Mouse (Mus musculus) urinary bladder, postnatal 4 days (tissue): ENCODE data around the gene Acad8.

ENCODE experiments used
- DNase-seq, 2 experiments: peaks; one replicate each; pipeline ENCODE4 v3.0.0; 2021 to 2022; ENCODE audit warnings: low spot score in 2 of 2

Acad8 gene

DNA sequence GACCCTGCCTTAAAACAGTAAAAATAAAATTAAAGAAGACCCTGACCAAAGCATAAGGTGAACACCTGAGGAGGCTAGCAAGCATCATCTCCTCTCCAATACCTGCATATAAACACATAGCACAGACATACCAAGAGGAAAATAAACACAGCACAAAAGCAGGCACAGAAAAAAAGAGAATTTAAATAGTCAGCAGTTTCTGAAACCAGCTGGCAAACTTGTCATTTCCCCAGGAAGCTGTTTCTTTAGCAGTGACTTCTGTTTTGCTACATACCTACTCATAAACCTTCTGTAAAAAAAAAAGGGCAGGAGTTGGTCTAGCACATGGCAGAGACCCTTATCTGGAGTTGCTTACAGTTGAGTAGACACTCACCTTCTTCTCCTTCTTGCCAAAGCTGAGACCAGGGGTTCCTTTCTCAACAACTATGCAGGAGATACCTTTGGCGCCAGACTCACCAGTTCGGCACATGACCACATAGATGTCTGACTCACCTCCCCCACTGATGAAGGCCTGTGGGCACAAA is 14.2 kb downstream of the Acad8 start:
- no peak for DNase-seq

DNA sequence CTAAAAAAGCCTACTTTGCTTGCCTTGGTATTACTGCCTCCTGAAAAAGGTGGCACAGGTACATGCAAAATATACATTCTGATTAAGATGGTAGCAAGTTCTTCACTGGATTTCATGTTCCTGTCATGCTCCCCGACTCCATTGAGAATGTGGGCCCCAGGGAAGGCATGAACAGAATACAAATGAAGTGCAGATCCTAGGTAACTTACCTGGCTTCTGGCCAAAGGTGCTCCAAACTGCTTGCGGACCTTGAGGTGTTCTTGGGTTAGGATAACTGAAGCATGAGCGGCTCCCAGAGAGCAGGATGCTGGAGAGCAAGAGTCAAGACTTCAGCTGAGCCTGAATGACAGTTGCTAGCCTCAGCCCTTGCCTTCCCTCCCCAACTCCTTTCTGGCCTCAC is 20.6 kb downstream of the Acad8 start:
- DNase-seq, result no peak

DNA sequence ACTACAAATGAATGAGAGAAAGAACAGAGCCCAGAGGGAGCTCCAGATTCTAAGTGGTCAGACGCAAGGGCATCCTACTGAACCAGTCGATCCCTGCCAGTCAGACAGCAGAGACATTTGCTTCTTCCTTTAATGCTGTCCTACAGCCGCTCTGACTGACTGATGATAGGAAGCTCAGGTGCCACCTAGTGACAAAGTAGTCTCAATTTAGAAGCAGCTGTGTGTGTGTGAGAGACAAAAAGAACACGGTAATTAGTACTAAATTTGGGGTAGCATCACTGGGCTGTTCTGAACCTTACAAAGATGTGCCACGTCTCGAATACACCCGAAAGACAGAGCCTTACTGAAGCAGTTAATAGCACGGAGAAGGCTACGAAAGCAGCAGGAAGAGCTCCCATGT is 21.6 kb downstream of the Acad8 start:
- DNase-seq, result no peak

DNA sequence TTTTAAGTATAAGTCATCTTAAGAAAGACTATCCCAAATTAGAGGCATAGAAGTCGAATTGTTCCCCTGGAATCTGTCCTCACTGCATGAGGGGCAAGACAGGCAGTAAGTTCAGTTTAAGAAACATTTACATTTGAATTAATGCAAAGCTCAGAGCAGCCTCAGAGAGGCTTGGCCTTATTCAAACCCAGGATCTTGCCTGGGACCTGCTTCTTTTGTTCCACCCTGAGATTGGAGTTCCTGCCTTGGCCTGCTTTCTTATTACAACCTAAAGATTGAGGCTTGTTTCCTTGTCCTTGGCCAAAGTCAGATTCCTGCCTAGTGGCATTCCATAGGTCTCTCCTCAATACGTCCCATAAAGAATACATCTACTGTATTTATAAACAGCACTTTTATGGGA is 51.6 kb downstream of the Acad8 start:
- no peak for DNase-seq

DNA sequence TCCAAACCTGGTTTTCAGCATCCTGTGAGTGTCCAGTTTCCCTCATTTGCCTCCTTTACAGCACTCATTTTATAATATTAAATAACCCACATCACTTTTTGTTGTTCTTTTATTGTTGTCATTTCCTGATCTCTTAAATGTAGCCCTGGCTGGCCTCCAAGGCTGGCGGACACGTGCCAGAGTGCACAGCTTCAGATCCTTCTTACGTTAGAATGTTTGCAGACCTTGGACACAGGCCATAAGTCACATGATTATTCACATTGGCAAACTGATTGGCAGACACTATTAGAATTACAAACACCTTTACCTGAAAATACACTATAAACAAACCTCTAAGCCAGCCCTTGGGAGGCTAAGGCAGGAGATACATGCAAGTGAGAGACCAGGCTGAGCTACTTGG is 75.2 kb downstream of the Acad8 start:
- no peak for DNase-seq
